Mouse (Mus musculus) hindbrain, postnatal 0 days (tissue): ENCODE results near the gene Alox12b. TPM values are rescaled to one million over a fixed set of nuclear protein-coding genes. Genes with fewer than 3 reads are reported as not detected.

Experiments used
- ATAC-seq: fragments of 200-750 bp; cut with Nextera tagmentation; 2 replicates; pipeline ENCODE4 v1.8.0; 2017; ENCODE audit warnings: mild to moderate bottlenecking, moderate TSS enrichment, moderate library complexity
- DNase-seq: peaks from one replicate; pipeline ENCODE4 v3.0.0-alpha.2; 2015; ENCODE audit warnings: low spot score
- H3K27ac ChIP-seq: fragments of 300-500 bp; sonication (generic); 2 replicates; pipeline ENCODE4 v1.5.1; 2014; ENCODE audit warnings: mild to moderate bottlenecking
- H3K27me3 ChIP-seq: fragments of 300-500 bp; sonication (generic); 2 replicates; pipeline ENCODE4 v1.6.1; 2014; ENCODE audit warnings: low read length, mixed read lengths; ENCODE audit not compliant: insufficient read depth
- H3K36me3 ChIP-seq: fragments of 300-500 bp; sonication (generic); 2 replicates; pipeline ENCODE4 v1.6.1; 2014; ENCODE audit warnings: low read length, mixed read lengths; ENCODE audit not compliant: insufficient read depth
- H3K4me1 ChIP-seq: fragments of 300-500 bp; sonication (generic); 2 replicates; pipeline ENCODE4 v1.6.1; 2014; ENCODE audit warnings: antibody characterized with exemption, low read length, mixed read lengths; ENCODE audit not compliant: insufficient read depth
- H3K4me2 ChIP-seq: fragments of 300-500 bp; sonication (generic); 2 replicates; pipeline ENCODE4 v1.6.1; 2014; ENCODE audit warnings: low read depth, mild to moderate bottlenecking, low read length, moderate library complexity, mixed read lengths
- H3K4me3 ChIP-seq: fragments of 300-500 bp; sonication (generic); 2 replicates; pipeline ENCODE4 v1.5.1; 2014; ENCODE audit warnings: low read length
- H3K9ac ChIP-seq: fragments of 300-500 bp; sonication (generic); replicated peaks from 2 replicates; pipeline ENCODE4 v1.6.1; 2014; ENCODE audit warnings: mild to moderate bottlenecking, low read length, moderate library complexity, mixed read lengths
- H3K9me3 ChIP-seq: fragments of 300-500 bp; sonication (generic); 2 replicates; pipeline ENCODE4 v1.6.1; 2016; ENCODE audit warnings: low read length, mixed read lengths
- CTCF ChIP-seq: IDR thresholded peaks from 2 replicates; pipeline ENCODE4 v1.5.1; 2016; ENCODE audit warnings: antibody characterized with exemption, control low read depth, low read depth
- WGBS: fragments of 180-500 bp; shearing (Covaris S2); extraction: QIAGEN DNeasy Blood & Tissue Kit; methylation state at CpG from one replicate; pipeline ENCODE4 v1.1.7; 2014; 5-methylcytosine and 5-hydroxymethylcytosine counted together
- polyA plus RNA-seq: library from polyadenylated mRNA; unstranded; fragments of >200 nt; fragmentation: Nextera tagmentation; extraction: Ambion mirVana; gene quantifications from 2 replicates; pipeline ENCODE4 v1.2.1, GENCODE M21; 2015
- total RNA-seq: library from RNA; depleted of rRNA; stranded (reverse); fragments of >200 nt; gene quantifications from 2 replicates; pipeline ENCODE4 v1.2.3, GENCODE M21; 2014

Gene Alox12b
- total and polyA plus RNA-seq, 2 experiments from 2014 or later: 1.1 to 2.0 TPM

DNA sequence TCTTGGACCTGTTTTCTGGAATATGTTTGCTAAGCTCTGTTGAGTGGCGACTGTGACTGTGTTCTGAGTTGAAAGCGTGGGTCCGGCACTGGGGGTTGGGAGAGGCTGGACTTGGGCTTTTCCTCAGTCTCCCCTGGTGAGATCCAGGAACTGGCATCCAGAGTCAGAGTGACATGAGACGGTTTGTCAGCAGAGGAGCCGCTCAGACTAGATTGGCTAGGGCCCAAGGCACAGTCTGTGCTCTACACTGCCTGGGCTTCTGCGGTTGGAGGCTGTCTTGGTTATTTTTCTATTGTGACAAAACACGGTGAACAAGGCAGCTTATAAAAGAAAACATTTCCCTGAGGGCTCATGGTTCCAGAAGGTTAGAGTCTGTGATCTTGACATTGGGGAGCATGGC lies 9.2 kb upstream of the Alox12b start:
- WGBS: 57% methylated on average over 7 of the region's 7 CpGs

DNA sequence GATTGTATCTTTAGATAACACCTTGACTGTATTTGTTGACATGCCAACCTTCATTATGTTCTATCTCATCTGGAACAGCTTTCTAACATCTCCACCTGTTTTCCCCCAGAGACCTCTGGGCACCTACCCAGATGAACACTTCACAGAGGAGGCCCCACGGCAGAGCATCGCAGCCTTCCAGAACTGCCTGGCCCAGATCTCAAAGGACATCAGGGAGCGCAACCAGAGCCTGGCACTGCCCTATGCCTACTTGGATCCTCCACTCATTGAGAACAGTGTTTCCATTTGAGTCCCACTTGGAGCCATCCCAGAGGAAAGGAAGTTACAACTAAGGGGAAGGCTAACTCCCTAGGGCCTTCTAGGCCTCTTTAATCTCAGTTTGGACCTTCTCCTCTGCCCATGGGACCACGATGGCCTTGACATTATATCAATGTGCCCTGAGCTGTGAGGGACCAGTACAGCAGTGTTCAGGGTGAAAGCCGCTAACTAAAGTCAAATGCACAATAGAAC lies 8.3 kb upstream of the Alox12b start:
- Histone ChIP-seq H3K27me3 (no peaks in the 10 kb centered on the region), H3K4me1 (no peaks in the 10 kb centered on the region), H3K27ac (no peak overlapping the region), H3K9me3 (no peaks in the 10 kb centered on the region), H3K4me3 (no peak overlapping the region), H3K36me3 (no peaks in the 10 kb centered on the region), H3K9ac (no peak overlapping the region), H3K4me2 (no peak overlapping the region)
- no peak for DNase-seq
- ATAC-seq: no peak
- 89% methylated on average over 5 of the region's 5 CpGs for WGBS
- TF ChIP-seq CTCF: no peak

More for the DNA sequence above, 9.2 kb upstream of the Alox12b start:
- Histone ChIP-seq H3K27me3 (no peaks in the 10 kb centered on the region), H3K4me1 (no peaks in the 10 kb centered on the region), H3K4me2 (no peak overlapping the region), H3K27ac (no peak overlapping the region), H3K9me3 (no peaks in the 10 kb centered on the region), H3K36me3 (no peaks in the 10 kb centered on the region), H3K9ac (no peak overlapping the region), H3K4me3 (no peak overlapping the region)
- no peak for TF ChIP-seq CTCF
- no peak for ATAC-seq
- DNase-seq: peak; percentile 14

DNA sequence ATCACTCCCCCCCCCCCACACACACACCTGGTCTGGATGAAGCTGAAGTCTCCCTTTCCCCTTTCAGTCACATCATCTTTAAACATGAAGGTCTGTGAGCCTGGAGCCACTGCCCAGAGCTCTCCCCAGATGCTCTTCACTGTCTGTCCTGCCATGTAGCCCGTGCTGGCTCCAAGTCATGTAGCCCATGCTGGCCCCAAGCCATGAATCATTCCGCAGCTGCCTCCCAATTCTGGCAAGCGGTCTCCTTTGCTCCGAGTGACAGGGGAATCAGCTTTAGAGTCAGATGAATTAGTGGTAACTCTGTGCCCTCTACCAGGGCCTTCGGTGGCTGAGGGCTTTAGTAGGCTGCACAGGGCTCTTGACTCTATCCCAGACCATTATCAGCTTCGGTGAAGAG lies 7.1 kb upstream of the Alox12b start:
- Histone ChIP-seq H3K4me2 (no peak overlapping the region), H3K36me3 (no peaks in the 10 kb centered on the region), H3K9me3 (no peaks in the 10 kb centered on the region), H3K27me3 (no peaks in the 10 kb centered on the region), H3K4me1 (no peaks in the 10 kb centered on the region), H3K9ac (no peak overlapping the region), H3K27ac (no peak overlapping the region), H3K4me3 (no peak overlapping the region)
- 58% methylated on average over 6 of the region's 6 CpGs for WGBS
- DNase-seq: peak; percentile 43
- TF ChIP-seq CTCF: no peak
- ATAC-seq: no peak

DNA sequence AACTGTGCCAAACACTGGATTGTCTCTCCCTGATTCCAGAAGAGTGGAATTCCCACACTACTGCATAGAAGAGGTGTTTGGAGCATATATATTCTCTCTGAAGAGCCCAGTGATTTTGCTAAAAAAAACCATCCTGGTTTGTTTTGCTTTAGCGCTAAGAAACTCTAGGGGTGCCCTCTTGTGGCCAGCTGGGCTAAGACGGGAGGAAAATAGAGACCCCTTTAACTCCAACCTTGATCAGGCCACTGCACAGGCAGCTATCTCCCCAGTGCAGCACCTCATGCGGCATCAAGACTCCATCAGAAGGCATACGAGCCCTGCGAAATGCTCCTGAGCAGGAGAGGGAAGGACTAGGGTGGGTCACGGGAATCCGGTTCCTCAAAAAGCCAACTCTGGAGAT lies 6.3 kb upstream of the Alox12b start:
- peak; percentile 75 for TF ChIP-seq CTCF
- H3K4me3 ChIP-seq: no peak overlapping the region
- H3K9ac ChIP-seq: no peak overlapping the region

DNA sequence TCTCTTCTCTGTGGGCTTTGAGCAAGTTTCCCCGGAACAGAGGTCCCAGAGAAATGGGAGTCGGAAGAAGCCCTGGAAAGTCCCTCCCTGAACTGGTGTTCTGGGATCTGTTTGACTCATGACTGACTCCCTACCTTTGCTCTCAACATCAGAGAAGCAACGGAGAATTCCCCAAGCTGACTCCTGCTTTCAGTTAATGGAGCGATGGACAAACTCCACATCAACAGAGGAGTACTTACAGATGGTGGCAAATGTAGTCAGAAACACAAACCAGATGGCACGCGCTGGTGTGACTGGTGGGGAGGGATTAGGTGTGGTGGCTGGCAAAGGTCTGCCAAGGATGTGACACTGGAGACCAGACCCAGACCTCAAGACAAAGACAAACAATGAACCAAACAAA lies 5.8 kb upstream of the Alox12b start:
- Histone ChIP-seq H3K27ac (no peak overlapping the region), H3K4me3 (no peak overlapping the region), H3K9me3 (no peaks in the 10 kb centered on the region), H3K36me3 (no peaks in the 10 kb centered on the region), H3K4me1 (no peaks in the 10 kb centered on the region), H3K4me2 (peak overlapping the region; percentile 37), H3K9ac (no peak overlapping the region), H3K27me3 (no peaks in the 10 kb centered on the region)
- no peak for ATAC-seq
- DNase-seq: no peak
- WGBS: 64% methylated on average over 6 of the region's 6 CpGs
- TF ChIP-seq CTCF: no peak

More for the DNA sequence above, 6.3 kb upstream of the Alox12b start:
- no peaks in the 10 kb centered on the region for H3K9me3 ChIP-seq
- H3K27me3 ChIP-seq: no peaks in the 10 kb centered on the region
- H3K4me2 ChIP-seq: peak overlapping the region; percentile 37
- 5% methylated on average over 7 of the region's 7 CpGs for WGBS
- H3K36me3 ChIP-seq: no peaks in the 10 kb centered on the region
- DNase-seq: peak; percentile 87
- peak; percentile 35; the same call in 1 of the 2 replicates for ATAC-seq
- no peak overlapping the region for H3K27ac ChIP-seq
- no peaks in the 10 kb centered on the region for H3K4me1 ChIP-seq

DNA sequence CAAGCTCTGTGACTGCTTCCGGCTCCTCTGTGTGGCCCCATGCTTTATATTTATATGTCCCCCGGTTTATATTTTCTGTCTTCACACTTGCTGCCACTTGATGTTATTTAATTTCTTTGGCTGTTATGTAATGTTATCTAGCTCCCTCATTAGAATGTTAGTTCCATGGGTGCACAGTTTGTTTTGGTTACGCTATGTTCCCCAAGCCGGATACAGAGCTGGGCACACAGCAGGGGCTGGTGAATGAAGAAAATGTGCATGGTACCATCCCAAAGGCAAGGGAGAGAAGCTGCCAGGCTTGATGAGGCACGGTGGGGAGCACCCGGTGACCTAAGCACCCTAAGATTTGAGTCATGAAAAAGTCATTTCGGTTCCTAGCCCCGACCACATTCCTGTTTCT lies 3.0 kb upstream of the Alox12b start:
- WGBS: 82% methylated on average over 8 of the region's 8 CpGs
- H3K4me1 ChIP-seq: no peaks in the 10 kb centered on the region
- DNase-seq: no peak
- TF ChIP-seq CTCF: no peak
- H3K4me3 ChIP-seq: no peak overlapping the region
- no peak overlapping the region for H3K27ac ChIP-seq
- 0 out of 2 replicates have a peak, but pooled peaks cover 2% of the 10 kb centered on the region for H3K27me3 ChIP-seq
- H3K36me3 ChIP-seq: no peaks in the 10 kb centered on the region
- no peak overlapping the region for H3K4me2 ChIP-seq
- H3K9ac ChIP-seq: no peak overlapping the region
- no peak for ATAC-seq
- no peaks in the 10 kb centered on the region for H3K9me3 ChIP-seq

DNA sequence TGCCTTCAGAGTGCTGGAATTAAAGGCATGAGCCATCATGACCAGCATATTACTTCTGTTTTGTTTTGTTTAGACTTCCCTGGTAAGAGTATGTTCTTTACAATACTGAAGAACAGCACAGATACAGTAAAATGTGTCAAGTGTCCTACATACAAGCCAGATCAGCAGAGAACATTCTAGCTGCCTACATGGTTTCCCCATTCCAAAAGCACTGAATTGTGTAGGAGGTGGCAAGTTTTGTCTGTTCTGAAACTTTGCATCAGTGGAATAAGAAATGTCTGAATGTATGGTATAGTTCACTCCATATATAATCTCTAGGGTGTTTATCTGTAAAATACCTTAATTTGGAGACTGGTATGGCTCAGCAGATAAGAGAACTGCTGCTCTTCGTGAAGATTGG lies 1.4 kb upstream of the Alox12b start:
- no peak overlapping the region for H3K4me2 ChIP-seq
- WGBS: 63% methylated on average over 1 of the region's 1 CpGs
- H3K9me3 ChIP-seq: no peaks in the 10 kb centered on the region
- no peak for ATAC-seq
- no peaks in the 10 kb centered on the region for H3K36me3 ChIP-seq
- 0 out of 2 replicates have a peak, but pooled peaks cover 2% of the 10 kb centered on the region for H3K27me3 ChIP-seq
- H3K4me3 ChIP-seq: no peak overlapping the region
- H3K27ac ChIP-seq: no peak overlapping the region
- no peaks in the 10 kb centered on the region for H3K4me1 ChIP-seq
- no peak for DNase-seq
- H3K9ac ChIP-seq: no peak overlapping the region
- TF ChIP-seq CTCF: no peak
